Mouse (Mus musculus) heart, embryonic 12.5 days (tissue): ENCODE measurements around the gene M1ap. TPM values are rescaled to one million over a fixed set of nuclear protein-coding genes. Genes with fewer than 3 reads are reported as not detected.

Experiments
- ATAC-seq: fragments of 200-750 bp; cut with Nextera tagmentation; 2 replicates; pipeline ENCODE4 v1.8.0; 2017; ENCODE audit warnings: moderate TSS enrichment, moderate library complexity; ENCODE audit not compliant: insufficient number of reproducible peaks, low FRiP score
- H3K27ac ChIP-seq: fragments of 300-500 bp; sonication (generic); 2 replicates; pipeline ENCODE4 v1.5.1; 2016; ENCODE audit warnings: mild to moderate bottlenecking, moderate library complexity; ENCODE audit not compliant: poor library complexity, severe bottlenecking
- H3K27me3 ChIP-seq: fragments of 300-500 bp; sonication (generic); replicated peaks from 2 replicates; pipeline ENCODE4 v1.6.1; 2016; ENCODE audit warnings: mild to moderate bottlenecking, moderate library complexity
- H3K36me3 ChIP-seq: fragments of 300-500 bp; sonication (generic); 2 replicates; pipeline ENCODE4 v1.6.1; 2016; ENCODE audit warnings: mild to moderate bottlenecking, moderate library complexity
- H3K4me1 ChIP-seq: fragments of 300-500 bp; sonication (generic); replicated peaks from 2 replicates; pipeline ENCODE4 v1.6.1; 2016; ENCODE audit warnings: mild to moderate bottlenecking
- H3K4me2 ChIP-seq: fragments of 300-500 bp; sonication (generic); 2 replicates; pipeline ENCODE4 v1.6.1; 2016; ENCODE audit warnings: mild to moderate bottlenecking, moderate library complexity
- H3K4me3 ChIP-seq: fragments of 300-500 bp; sonication (generic); 2 replicates; pipeline ENCODE4 v1.5.1; 2016; ENCODE audit warnings: mild to moderate bottlenecking
- H3K9ac ChIP-seq: fragments of 300-500 bp; sonication (generic); 2 replicates; pipeline ENCODE4 v1.6.1; 2016; ENCODE audit warnings: mild to moderate bottlenecking, moderate library complexity
- H3K9me3 ChIP-seq: fragments of 300-500 bp; sonication (generic); replicated peaks from 2 replicates; pipeline ENCODE4 v1.6.1; 2016; ENCODE audit warnings: mild to moderate bottlenecking, moderate library complexity
- WGBS: fragments of 180-500 bp; shearing (Covaris S2); methylation state at CpG from one replicate; pipeline ENCODE4 v1.1.7; 2016; 5-methylcytosine and 5-hydroxymethylcytosine counted together
- polyA plus RNA-seq: library from polyadenylated mRNA; unstranded; fragments of >200 nt; fragmentation: Nextera tagmentation; extraction: Ambion mirVana; gene quantifications from 2 replicates; pipeline ENCODE4 v1.2.1, GENCODE M21; 2016

M1ap gene
- polyA plus RNA-seq, 1 experiment from 2014 or later: 0.57 TPM

DNA sequence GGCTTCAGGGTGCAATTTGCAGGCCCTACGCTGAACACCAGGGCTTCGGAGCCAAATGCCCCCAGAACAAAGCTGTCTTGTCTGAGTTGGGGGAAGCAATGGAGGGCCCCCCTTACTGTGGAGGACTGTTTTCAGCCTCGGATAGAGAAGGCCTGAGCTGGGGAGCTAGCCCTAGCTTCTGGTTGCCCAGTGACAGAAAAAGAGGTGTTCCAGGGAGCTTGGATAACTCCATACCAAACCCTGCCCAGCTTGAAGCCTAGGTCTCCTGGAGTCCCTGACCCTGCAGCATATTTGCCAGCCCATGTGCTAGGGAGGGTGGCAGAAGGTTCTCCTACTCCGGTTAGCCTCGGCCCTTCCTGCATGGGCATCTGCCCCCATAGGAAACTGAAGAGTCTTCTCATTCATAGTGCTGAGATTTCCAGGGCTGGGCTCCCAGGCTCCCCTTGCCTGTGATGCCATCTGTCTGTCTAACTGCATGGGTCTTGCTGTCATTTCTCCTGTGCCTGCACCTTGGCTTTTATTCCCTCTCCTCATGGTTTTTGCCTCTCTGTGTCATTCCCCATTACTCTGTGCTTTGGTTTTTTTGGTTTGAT is 87.9 kb downstream of the M1ap start:
- H3K27me3 ChIP-seq: peaks cover 58% of the 10 kb centered on the region
- H3K36me3 ChIP-seq: peaks cover 6% of the 10 kb centered on the region; the same call in 1 of the 2 replicates
- ATAC-seq: no peak
- WGBS: 27% methylated on average over 5 of the region's 5 CpGs
- peak overlapping the region; percentile 73 for H3K4me3 ChIP-seq
- peaks cover 46% of the 10 kb centered on the region for H3K4me1 ChIP-seq
- peak overlapping the region; percentile 75; the same call in 1 of the 2 replicates for H3K9ac ChIP-seq
- H3K4me2 ChIP-seq: peak overlapping the region; percentile 76
- peak overlapping the region; percentile 8; the same call in 1 of the 2 replicates for H3K27ac ChIP-seq
- no peaks in the 10 kb centered on the region for H3K9me3 ChIP-seq

DNA sequence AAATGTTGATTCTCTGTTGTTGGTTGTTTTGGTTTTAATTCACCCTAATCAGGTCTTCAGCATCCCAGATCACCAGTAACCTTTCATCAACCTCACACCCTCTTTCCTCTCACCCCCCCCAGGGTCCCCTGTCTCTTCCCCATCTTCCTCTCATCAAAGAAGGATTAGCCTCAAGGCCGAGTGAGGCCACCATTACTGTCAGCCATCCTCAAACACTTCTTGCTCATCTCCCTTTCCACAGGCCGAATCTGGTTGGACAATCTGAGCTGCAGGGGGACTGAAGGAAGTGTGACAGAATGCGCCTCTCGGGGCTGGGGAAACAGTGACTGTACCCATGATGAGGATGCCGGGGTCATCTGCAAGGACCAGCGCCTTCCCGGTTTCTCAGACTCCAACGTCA is 90.5 kb downstream of the M1ap start:
- Histone ChIP-seq H3K27ac (no peak overlapping the region), H3K4me1 (peaks cover 29% of the 10 kb centered on the region), H3K27me3 (peaks cover 54% of the 10 kb centered on the region), H3K9me3 (no peaks in the 10 kb centered on the region), H3K9ac (no peak overlapping the region), H3K4me2 (no peak overlapping the region), H3K4me3 (no peak overlapping the region), H3K36me3 (no peaks in the 10 kb centered on the region)
- ATAC-seq: no peak
- 70% methylated on average over 8 of the region's 8 CpGs for WGBS

DNA sequence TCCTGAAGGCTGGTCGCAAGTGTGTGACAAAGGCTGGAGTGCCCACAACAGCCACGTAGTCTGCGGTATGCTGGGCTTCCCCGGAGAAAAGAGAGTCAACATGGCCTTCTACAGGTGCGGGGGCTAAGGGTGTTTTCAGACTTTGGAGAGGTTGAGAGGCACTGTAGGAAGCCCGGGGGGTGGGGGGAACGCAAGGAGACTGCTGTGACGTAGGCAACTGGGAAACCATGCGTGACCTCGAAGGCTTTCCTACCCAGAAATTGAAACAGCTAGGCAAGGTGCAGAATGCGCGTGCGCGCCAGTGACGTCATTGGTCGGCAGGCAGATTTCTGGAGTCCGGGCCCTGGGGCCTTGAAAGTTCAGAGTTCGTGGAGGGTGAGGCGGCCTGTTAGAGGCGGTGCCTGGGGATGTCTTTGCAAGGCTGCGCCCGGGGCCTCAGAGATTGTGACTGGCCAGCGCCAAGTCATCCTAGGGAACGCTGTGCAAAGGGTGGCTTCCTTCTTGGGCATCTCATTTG is 91.9 kb downstream of the M1ap start:
- WGBS: 11% methylated on average over 24 of the region's 24 CpGs
- ATAC-seq: peak; percentile 75
- H3K9ac ChIP-seq: no peak overlapping the region

DNA sequence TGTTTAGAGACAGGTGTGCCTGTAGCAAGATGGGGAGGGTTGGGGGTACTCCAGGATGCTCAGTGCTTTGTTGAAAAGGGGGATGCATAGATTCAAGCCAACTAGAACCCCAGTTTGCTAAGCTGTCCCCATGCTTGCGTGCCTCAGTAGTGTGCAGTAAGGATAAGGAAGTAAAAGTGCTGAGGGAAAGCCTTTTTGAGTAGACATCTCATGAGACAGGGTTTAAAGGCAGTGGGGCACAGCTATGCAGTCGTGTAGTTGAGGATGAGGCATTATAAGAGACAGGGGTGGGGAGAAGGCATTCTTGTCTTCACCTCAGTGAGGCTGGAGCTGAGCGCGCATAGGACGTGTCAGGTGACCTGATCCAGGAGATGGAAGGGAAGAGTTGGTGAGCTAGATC is 93.9 kb downstream of the M1ap start:
- no peak for ATAC-seq
- no peaks in the 10 kb centered on the region for H3K36me3 ChIP-seq
- no peak overlapping the region for H3K4me2 ChIP-seq
- H3K9ac ChIP-seq: no peak overlapping the region
- H3K27ac ChIP-seq: no peak overlapping the region
- H3K27me3 ChIP-seq: peaks cover 62% of the 10 kb centered on the region
- H3K4me1 ChIP-seq: peaks cover 27% of the 10 kb centered on the region
- no peaks in the 10 kb centered on the region for H3K9me3 ChIP-seq
- H3K4me3 ChIP-seq: no peak overlapping the region
- WGBS: 76% methylated on average over 5 of the region's 5 CpGs

More for the DNA sequence above, 91.9 kb downstream of the M1ap start:
- Histone ChIP-seq H3K9me3 (no peaks in the 10 kb centered on the region), H3K4me1 (peaks cover 26% of the 10 kb centered on the region), H3K36me3 (no peaks in the 10 kb centered on the region), H3K4me3 (peak overlapping the region; percentile 21), H3K4me2 (peak overlapping the region; percentile 59), H3K27me3 (peaks cover 64% of the 10 kb centered on the region), H3K27ac (no peak overlapping the region)

DNA sequence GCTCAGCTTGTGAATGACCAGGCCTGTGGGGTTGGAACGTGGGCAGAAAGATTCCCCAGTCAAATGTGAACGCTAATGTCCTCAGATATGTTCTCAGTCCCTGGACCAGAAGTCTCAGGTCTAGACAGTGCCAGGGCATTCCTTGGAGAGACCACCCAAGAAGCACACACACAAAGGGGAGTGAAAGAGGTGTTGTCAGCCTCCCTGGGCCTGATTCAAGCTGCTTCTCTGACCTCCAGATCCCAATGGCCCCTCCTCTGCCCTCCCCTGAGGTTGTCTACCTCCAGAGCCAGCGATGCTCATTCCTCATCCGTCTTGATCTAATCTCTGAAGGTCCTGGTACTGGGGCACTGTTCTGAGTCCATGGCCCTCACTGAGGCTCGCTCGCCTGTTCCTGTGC is 96.9 kb downstream of the M1ap start:
- 56% methylated on average over 6 of the region's 6 CpGs for WGBS
- H3K27ac ChIP-seq: peak overlapping the region; percentile 66; the same call in 1 of the 2 replicates
- peaks cover 22% of the 10 kb centered on the region for H3K4me1 ChIP-seq
- no peaks in the 10 kb centered on the region for H3K9me3 ChIP-seq
- no peak for ATAC-seq
- H3K9ac ChIP-seq: no peak overlapping the region
- H3K36me3 ChIP-seq: no peaks in the 10 kb centered on the region
- no peak overlapping the region for H3K4me3 ChIP-seq
- H3K4me2 ChIP-seq: no peak overlapping the region
- peaks cover 59% of the 10 kb centered on the region for H3K27me3 ChIP-seq

DNA sequence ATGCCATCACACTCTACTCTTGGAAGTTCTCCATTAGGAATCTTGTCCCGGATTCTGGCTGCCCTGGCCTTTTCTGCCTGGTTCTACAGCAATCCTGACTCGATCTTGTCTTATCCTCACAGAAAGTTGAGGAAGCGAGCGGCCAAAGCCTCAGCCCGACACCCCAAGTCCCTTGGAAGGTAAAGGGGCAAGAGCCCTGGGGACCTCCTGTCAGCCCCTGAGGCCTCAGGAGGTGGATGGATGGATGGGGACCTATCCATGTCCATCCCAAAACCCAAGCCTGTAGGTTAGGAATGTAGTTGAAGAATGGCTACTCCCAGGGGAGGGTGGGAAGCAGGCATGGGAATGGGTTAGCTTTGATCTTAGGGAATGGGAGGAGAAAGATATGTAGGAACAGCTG is 97.3 kb downstream of the M1ap start:
- Histone ChIP-seq H3K9me3 (no peaks in the 10 kb centered on the region), H3K4me3 (no peak overlapping the region), H3K36me3 (no peaks in the 10 kb centered on the region), H3K27me3 (peaks cover 64% of the 10 kb centered on the region), H3K4me1 (peaks cover 20% of the 10 kb centered on the region), H3K4me2 (no peak overlapping the region), H3K27ac (peak overlapping the region; percentile 66), H3K9ac (no peak overlapping the region)
- no peak for ATAC-seq
- 82% methylated on average over 5 of the region's 5 CpGs for WGBS

DNA sequence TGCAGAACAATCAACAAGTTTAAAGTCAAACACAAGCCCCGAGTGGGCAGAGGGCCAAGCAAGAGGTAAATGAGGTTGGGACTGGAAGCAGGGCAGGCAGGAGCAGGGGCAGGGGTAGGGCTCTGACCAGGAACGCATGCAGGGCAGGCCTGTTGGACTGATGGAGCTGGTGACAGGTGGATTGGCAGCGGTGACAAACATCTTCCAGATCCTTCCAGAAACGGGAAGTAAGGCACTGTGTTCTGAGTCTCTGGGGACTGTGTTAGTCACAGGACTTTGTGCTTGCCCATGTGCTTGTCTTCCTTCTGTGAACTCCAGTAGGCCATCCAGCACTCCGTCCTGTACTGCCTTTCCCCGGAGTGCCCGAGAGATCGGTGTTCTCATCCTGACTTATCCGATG is 98.0 kb downstream of the M1ap start:
- H3K27ac ChIP-seq: peak overlapping the region; percentile 66
- peak; percentile 79 for ATAC-seq

DNA sequence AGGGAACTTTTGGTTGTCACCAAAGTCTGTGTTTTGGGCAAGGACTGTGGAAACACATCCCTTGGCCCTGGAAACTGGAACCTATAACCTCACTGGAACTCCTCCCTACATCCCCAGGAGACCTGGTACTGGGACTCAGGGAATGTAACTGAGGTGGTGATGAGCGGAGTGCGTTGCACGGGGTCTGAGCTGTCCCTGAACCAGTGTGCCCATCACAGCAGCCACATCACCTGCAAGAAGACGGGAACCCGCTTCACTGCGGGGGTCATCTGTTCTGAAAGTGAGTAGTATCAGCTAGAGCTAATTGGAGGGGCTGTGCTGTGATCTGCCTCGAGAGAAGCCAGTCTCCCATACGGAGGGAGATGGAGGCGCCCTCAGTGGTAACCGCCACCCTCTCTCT is 102.7 kb downstream of the M1ap start:
- H3K27ac ChIP-seq: no peak overlapping the region
- ATAC-seq: no peak
- WGBS: 71% methylated on average over 10 of the region's 10 CpGs
- peaks cover 19% of the 10 kb centered on the region for H3K36me3 ChIP-seq
- no peak overlapping the region for H3K9ac ChIP-seq
- peaks cover 40% of the 10 kb centered on the region for H3K27me3 ChIP-seq
- H3K4me2 ChIP-seq: no peak overlapping the region
- no peak overlapping the region for H3K4me3 ChIP-seq
- no peaks in the 10 kb centered on the region for H3K9me3 ChIP-seq
- peaks cover 19% of the 10 kb centered on the region for H3K4me1 ChIP-seq

More for the DNA sequence above, 98.0 kb downstream of the M1ap start:
- Histone ChIP-seq H3K4me2 (no peak overlapping the region; the same call in 1 of the 2 replicates), H3K4me1 (peaks cover 20% of the 10 kb centered on the region), H3K36me3 (0 out of 2 replicates have a peak, but pooled peaks cover 4% of the 10 kb centered on the region), H3K9me3 (no peaks in the 10 kb centered on the region), H3K4me3 (no peak overlapping the region), H3K9ac (no peak overlapping the region), H3K27me3 (peaks cover 68% of the 10 kb centered on the region)
- 29% methylated on average over 9 of the region's 9 CpGs for WGBS

DNA sequence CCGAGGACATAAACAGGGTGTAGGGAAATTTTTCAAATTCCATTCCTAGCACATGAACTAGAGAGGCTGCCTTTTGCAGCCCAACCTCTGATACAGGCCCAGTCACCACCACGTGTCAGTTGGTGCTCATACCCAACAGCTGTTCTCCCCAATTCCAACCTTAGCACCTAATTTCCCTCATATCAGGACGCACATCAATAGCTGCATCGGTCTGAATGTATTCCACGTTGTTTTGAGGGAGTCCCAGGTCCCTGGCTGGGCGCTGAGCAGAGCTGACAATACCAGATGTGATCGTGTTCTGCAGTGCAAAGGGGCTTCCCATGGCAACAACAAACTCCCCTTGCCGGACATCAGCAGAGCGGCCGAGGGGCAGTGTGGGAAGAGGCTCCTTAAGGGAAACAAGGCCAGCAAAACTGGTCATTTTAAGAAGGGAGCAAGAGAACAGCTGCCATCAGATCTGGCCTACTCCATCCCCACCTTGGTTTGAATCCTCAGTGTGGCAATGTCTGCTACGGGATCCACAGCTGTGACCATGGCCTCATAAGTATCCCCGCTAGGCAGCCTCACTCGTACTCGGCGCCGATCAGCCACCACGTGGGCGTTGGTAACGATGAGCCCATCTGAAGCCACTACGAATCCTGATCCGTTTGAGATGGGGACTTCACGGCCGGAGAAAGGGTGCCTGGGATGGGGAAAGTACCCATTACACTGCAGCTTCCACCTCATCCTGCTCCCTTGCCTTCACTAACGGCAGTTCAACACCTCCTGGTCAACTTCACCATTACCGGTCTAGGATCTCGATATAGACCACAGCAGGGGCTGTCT is 106.6 kb downstream of the M1ap start:
- WGBS: 1% methylated on average over 26 of the region's 26 CpGs

DNA sequence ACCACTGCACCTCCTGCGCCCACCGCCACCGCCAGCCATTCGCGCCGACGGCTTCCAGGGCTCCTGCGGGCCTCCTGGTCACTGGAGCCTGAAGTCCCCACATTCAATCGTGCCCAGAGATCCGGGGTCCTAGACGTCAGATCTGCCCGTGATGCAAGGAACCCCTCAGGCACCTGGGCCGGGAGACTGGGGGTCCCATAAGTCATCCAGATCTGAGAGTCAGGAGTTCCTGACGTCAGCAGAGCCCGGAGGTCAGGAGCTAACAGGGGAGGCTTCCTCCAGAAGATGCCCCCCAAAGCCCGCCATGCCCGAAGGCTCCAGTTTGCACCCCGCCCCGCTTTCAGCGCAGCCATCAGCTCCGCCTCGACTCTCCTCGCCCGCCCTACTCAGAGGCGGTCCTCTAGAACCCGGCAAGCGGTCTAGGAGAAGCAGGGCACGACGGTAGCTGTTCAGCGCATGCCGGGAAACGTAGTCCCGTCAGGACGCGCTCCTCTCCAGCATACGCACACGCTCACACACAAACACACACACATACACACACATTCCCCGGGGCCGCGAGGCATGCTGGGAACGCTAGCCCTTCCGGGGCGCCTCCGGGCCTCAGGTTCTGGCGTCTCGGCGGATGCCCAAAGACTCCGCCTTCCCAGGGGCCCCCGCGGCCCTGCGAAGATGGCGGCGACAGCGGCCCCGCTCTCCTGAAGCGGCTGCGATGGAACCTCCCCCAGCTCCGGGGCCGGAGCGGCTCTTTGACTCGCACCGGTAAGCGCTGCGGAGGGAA is 107.6 kb downstream of the M1ap start, which contains the start of gene Aup1:
Gene Aup1 (plus strand): TSS at position 448 of the 778 bp plus-strand sequence.
- Histone ChIP-seq H3K4me1 (peaks cover 21% of the 10 kb centered on the region), H3K9me3 (no peaks in the 10 kb centered on the region), H3K9ac (peak within 1 kb of the TSS; percentile 93), H3K27me3 (peaks cover 11% of the 10 kb centered on the region), H3K36me3 (peaks cover 37% of the 10 kb centered on the region), H3K27ac (peak within 1 kb of the TSS; percentile 85), H3K4me2 (peak within 1 kb of the TSS; percentile 99), H3K4me3 (peak within 1 kb of the TSS; percentile 84)
- ATAC-seq: peak; percentile 95
- WGBS: under 1% methylated on average over 64 of the region's 64 CpGs

More for the DNA sequence above, 106.6 kb downstream of the M1ap start:
- no peak for ATAC-seq
- peak overlapping the region; percentile 84 for H3K4me3 ChIP-seq
- peaks cover 37% of the 10 kb centered on the region for H3K36me3 ChIP-seq
- H3K9me3 ChIP-seq: no peaks in the 10 kb centered on the region
- peak overlapping the region; percentile 93 for H3K9ac ChIP-seq
- H3K4me1 ChIP-seq: peaks cover 21% of the 10 kb centered on the region
- peak overlapping the region; percentile 85 for H3K27ac ChIP-seq
- peaks cover 20% of the 10 kb centered on the region for H3K27me3 ChIP-seq
- peak overlapping the region; percentile 99 for H3K4me2 ChIP-seq
